Mouse (Mus musculus) frontal cortex, postnatal 14 days (tissue): ENCODE data around the gene Cfap221.

Experiments used
- DNase-seq, 2 experiments: peaks; one replicate each; pipeline ENCODE4 v3.0.0; 2022; ENCODE audit warnings: low spot score in 2 of 2

Gene Cfap221

GRCm38 (mm10) chr1:119907206-119907748, 89.8 kb downstream of the Cfap221 start:
- no peak for DNase-seq

GRCm38 (mm10) chr1:119903231-119903620, 93.8 kb downstream of the Cfap221 start:
- no peak for DNase-seq

- DNase-seq = no peak
Measured at GRCm38 (mm10) chr1:119902551-119903230, 94.3 kb downstream of the Cfap221 start.

- DNase-seq = peak; percentile 45 to 66
Measured at GRCm38 (mm10) chr1:119899195-119900123, 97.6 kb downstream of the Cfap221 start.

- no peak for DNase-seq
Measured at GRCm38 (mm10) chr1:119894936-119895335, 102.1 kb downstream of the Cfap221 start.

GRCm38 (mm10) chr1:119893600-119893999, 103.4 kb downstream of the Cfap221 start:
- DNase-seq = no peak

- no peak for DNase-seq
Measured at GRCm38 (mm10) chr1:119892933-119893332, 104.1 kb downstream of the Cfap221 start.

- no peak for DNase-seq
Measured at GRCm38 (mm10) chr1:119891865-119892264, 105.2 kb downstream of the Cfap221 start.

- DNase-seq = peak; percentile 46 to 53
Measured at GRCm38 (mm10) chr1:119891149-119891548, 105.9 kb downstream of the Cfap221 start.

- DNase-seq = no peak
Measured at GRCm38 (mm10) chr1:119889347-119889746, 107.7 kb downstream of the Cfap221 start.

GRCm38 (mm10) chr1:119886320-119886719, 110.7 kb downstream of the Cfap221 start:
- DNase-seq = no peak

- DNase-seq = no peak
Measured at GRCm38 (mm10) chr1:119884272-119884671, 112.8 kb downstream of the Cfap221 start.

- DNase-seq = peak; percentile 46 to 73
Measured at GRCm38 (mm10) chr1:119878909-119879308, 118.1 kb downstream of the Cfap221 start.

GRCm38 (mm10) chr1:119877469-119877868, 119.6 kb downstream of the Cfap221 start:
- no peak for DNase-seq
